16 mouse cellular contexts compared by ENCODE assay signal in genomic region chr7:99532526-99532925, GRCm38 (mm10). TPM values are rescaled to one million over a fixed set of nuclear protein-coding genes. Genes with fewer than 3 reads are reported as not detected.
DNase-seq lines count a peak whose midpoint lies in the region; ATAC-seq and TF ChIP-seq lines count a peak whose summit lies in the region.
"Had no signal": no experiment of that assay in that cellular context is flagged by ENCODE, and none has a peak within 500 bp of the region (broad histone marks: within the 10 kb centered on the region; RNA-seq: fewer than 3 reads in every experiment).

No protein-coding gene starts in this region.

- H3K4me2 ChIP-seq in lung, postnatal 0 days (replicated peaks; ENCODE audit: low read depth, low read length): no peak overlapping the region
- H3K4me2 ChIP-seq in intestine, embryonic 16.5 days (ENCODE audit: low read depth, low read length): no peak overlapping the region
- H3K4me2 ChIP-seq in liver, embryonic 16.5 days (ENCODE audit: low read depth, low read length): 0 out of 2 replicates have a peak overlapping the region, but pooled peaks have one; percentile 18
- H3K4me2 ChIP-seq: hindbrain, embryonic 13.5 days; limb, embryonic 12.5 days; neural tube, embryonic 12.5 days had no signal

- H3K27ac ChIP-seq in lung, postnatal 0 days (ENCODE audit: low read length): no peak overlapping the region
- H3K27ac ChIP-seq in intestine, embryonic 16.5 days (ENCODE audit: low read length): peak overlapping the region; percentile 69
- peak overlapping the region; percentile 83 for H3K27ac ChIP-seq in liver, embryonic 16.5 days (ENCODE audit: low read length)
- no peak overlapping the region for H3K27ac ChIP-seq in gastrocnemius, adult 2 months
- H3K27ac ChIP-seq: hindbrain, embryonic 13.5 days; limb, embryonic 12.5 days; neural tube, embryonic 12.5 days had no signal

- no peak for TF ChIP-seq EP300 in lung, postnatal 0 days (IDR thresholded peaks at IDR 0.05)

- intact Hi-C loops in gastrocnemius, adult 2 months (cut with DNase I): no loop called here

- no peak for ATAC-seq in lung, postnatal 0 days
- ATAC-seq in intestine, embryonic 16.5 days: peak; percentile 34
- ATAC-seq in liver, embryonic 16.5 days (ENCODE audit: low read depth): no peak
- ATAC-seq: forebrain, embryonic 16.5 days; Patski had no signal

- WGBS in lung, postnatal 0 days: 53% methylated on average over 4 of the region's 4 CpGs
- WGBS in intestine, embryonic 16.5 days: 65% methylated on average over 4 of the region's 4 CpGs
- WGBS in liver, embryonic 16.5 days (ENCODE audit: insufficient replicate concordance): 32% methylated on average over 4 of the region's 4 CpGs

- no peak overlapping the region for H3K4me3 ChIP-seq in lung, postnatal 0 days (ENCODE audit: low read depth, low read length)
- H3K4me3 ChIP-seq in intestine, embryonic 16.5 days (ENCODE audit: low read length): no peak overlapping the region
- H3K4me3 ChIP-seq in liver, embryonic 16.5 days (ENCODE audit: low read depth, low read length): no peak overlapping the region
- H3K4me3 ChIP-seq in gastrocnemius, adult 2 months: no peak overlapping the region
- H3K4me3 ChIP-seq: hindbrain, embryonic 13.5 days; limb, embryonic 12.5 days; neural tube, embryonic 12.5 days had no signal

- H3K9me3 ChIP-seq in lung, postnatal 0 days (ENCODE audit: low read length): no peaks in the 10 kb centered on the region
- H3K9me3 ChIP-seq in intestine, embryonic 16.5 days (ENCODE audit: control insufficient read depth, low read length): no peaks in the 10 kb centered on the region
- no peaks in the 10 kb centered on the region for H3K9me3 ChIP-seq in liver, embryonic 16.5 days (replicated peaks; ENCODE audit: control insufficient read depth, low read length)
- H3K9me3 ChIP-seq: hindbrain, embryonic 13.5 days; limb, embryonic 12.5 days; neural tube, embryonic 12.5 days had no signal

- H3K9ac ChIP-seq in lung, postnatal 0 days (replicated peaks; ENCODE audit: low read depth): no peak overlapping the region
- no peak overlapping the region for H3K9ac ChIP-seq in intestine, embryonic 16.5 days (ENCODE audit: low read depth, low read length)
- H3K9ac ChIP-seq in liver, embryonic 16.5 days (ENCODE audit: low read depth, low read length): 0 out of 2 replicates have a peak overlapping the region, but pooled peaks have one; percentile 22
- H3K9ac ChIP-seq: hindbrain, embryonic 13.5 days; limb, embryonic 12.5 days; neural tube, embryonic 12.5 days had no signal

- TF ChIP-seq CTCF in lung, postnatal 0 days (IDR thresholded peaks at IDR 0.05): no peak
- TF ChIP-seq CTCF in gastrocnemius, adult 2 months (IDR thresholded peaks at IDR 0.05): no peak

- H3K27me3 ChIP-seq in lung, postnatal 0 days (replicated peaks; ENCODE audit: insufficient read depth, low read length): no peaks in the 10 kb centered on the region
- no peaks in the 10 kb centered on the region for H3K27me3 ChIP-seq in intestine, embryonic 16.5 days (replicated peaks; ENCODE audit: control insufficient read depth, insufficient read depth, low read length)
- no peaks in the 10 kb centered on the region for H3K27me3 ChIP-seq in liver, embryonic 16.5 days (ENCODE audit: control insufficient read depth, insufficient read depth, low read depth, low read length)
- H3K27me3 ChIP-seq: hindbrain, embryonic 13.5 days; limb, embryonic 12.5 days; neural tube, embryonic 12.5 days; Patski had no signal

- H3K36me3 ChIP-seq in lung, postnatal 0 days (ENCODE audit: insufficient read depth, low read length): no peaks in the 10 kb centered on the region
- no peaks in the 10 kb centered on the region for H3K36me3 ChIP-seq in intestine, embryonic 16.5 days (ENCODE audit: control insufficient read depth, insufficient read depth, low read length)
- H3K36me3 ChIP-seq in liver, embryonic 16.5 days (ENCODE audit: control insufficient read depth, insufficient read depth): no peaks in the 10 kb centered on the region
- H3K36me3 ChIP-seq: hindbrain, embryonic 13.5 days; limb, embryonic 12.5 days; neural tube, embryonic 12.5 days had no signal

- peaks cover 7% of the 10 kb centered on the region; the same call in 1 of the 2 replicates for H3K4me1 ChIP-seq in lung, postnatal 0 days (ENCODE audit: insufficient read depth, low read depth, low read length)
- H3K4me1 ChIP-seq in intestine, embryonic 16.5 days (ENCODE audit: control insufficient read depth, insufficient read depth, low read length): peaks cover 39% of the 10 kb centered on the region
- H3K4me1 ChIP-seq in liver, embryonic 16.5 days (ENCODE audit: control insufficient read depth, low read depth, low read length): peaks cover 72% of the 10 kb centered on the region

- DNase-seq in lung, postnatal 0 days (ENCODE audit: low spot score): peak; percentile 74
- no peak for DNase-seq in lung, postnatal 14 days
- DNase-seq in yolk sac, embryonic 10.5 days (ENCODE audit: low spot score): peak; percentile 44
- DNase-seq in gastrocnemius, adult 2 months: no peak
- no peak for DNase-seq in kidney, postnatal 10 days
- no peak for DNase-seq in spleen, adult 18-20 months
- DNase-seq: adrenal gland, postnatal 36 days; kidney, adult 8-10 months; thymus, adult 2 months had no signal

RNA-seq across cellular contexts. Expression of gene Arrb1, which starts 2.7 kb away (rescaled TPM):
- 21.7 and 25.7 TPM in 2 replicates for polyA plus RNA-seq in lung, postnatal 0 days (2015; fragmentation: Nextera tagmentation; extraction: Ambion mirVana)
- 7.7 and 9.2 TPM in 2 replicates for polyA plus RNA-seq in intestine, embryonic 16.5 days (2015; fragmentation: Nextera tagmentation; extraction: Ambion mirVana)
- polyA plus RNA-seq in liver, embryonic 16.5 days (2015; fragmentation: Nextera tagmentation; extraction: Ambion mirVana): 92.8 and 95.7 TPM in 2 replicates
- 10 to 100 TPM in 1 of 2 experiments, 1 to 10 TPM in 1; 6.9 to 10.8 TPM for total RNA-seq in gastrocnemius, adult 2 months (2021)

RNA-seq across cellular contexts. Expression of gene Rps3, which starts 49.0 kb away (rescaled TPM):
- 594 and 625 TPM in 2 replicates for polyA plus RNA-seq in lung, postnatal 0 days (2015; fragmentation: Nextera tagmentation; extraction: Ambion mirVana)
- polyA plus RNA-seq in intestine, embryonic 16.5 days (2015; fragmentation: Nextera tagmentation; extraction: Ambion mirVana): 775 and 816 TPM in 2 replicates
- polyA plus RNA-seq in liver, embryonic 16.5 days (2015; fragmentation: Nextera tagmentation; extraction: Ambion mirVana): 400 and 448 TPM in 2 replicates
- 100 to 1,000 TPM; 242 to 287 TPM for total RNA-seq in gastrocnemius, adult 2 months (2021)

Comparison
In these comparisons a context has a peak if more than half of its experiments do, and no peak if none do; other contexts are left out.
1. DNase-seq: peak in lung, postnatal 0 days (single experiment) and yolk sac, embryonic 10.5 days (single experiment); none in lung, postnatal 14 days (single experiment), gastrocnemius, adult 2 months (single experiment), kidney, postnatal 10 days (single experiment) and spleen, adult 18-20 months (0 of 2).
2. H3K27ac ChIP-seq: peak in intestine, embryonic 16.5 days (single experiment) and liver, embryonic 16.5 days (single experiment); none in lung, postnatal 0 days (single experiment) and gastrocnemius, adult 2 months (single experiment).